Mouse (Mus musculus) thymus, postnatal 4 days (tissue): ENCODE data around the gene Matn3.

Experiments used
- DNase-seq: peaks from one replicate; pipeline ENCODE4 v3.0.0; 2021

Gene Matn3

GRCm38 (mm10) chr12:8947714-8948464 is at the start of gene Matn3:
Matn3 (plus strand) TSS chr12:8947929.
- DNase-seq, result peak; percentile 55

DNA sequence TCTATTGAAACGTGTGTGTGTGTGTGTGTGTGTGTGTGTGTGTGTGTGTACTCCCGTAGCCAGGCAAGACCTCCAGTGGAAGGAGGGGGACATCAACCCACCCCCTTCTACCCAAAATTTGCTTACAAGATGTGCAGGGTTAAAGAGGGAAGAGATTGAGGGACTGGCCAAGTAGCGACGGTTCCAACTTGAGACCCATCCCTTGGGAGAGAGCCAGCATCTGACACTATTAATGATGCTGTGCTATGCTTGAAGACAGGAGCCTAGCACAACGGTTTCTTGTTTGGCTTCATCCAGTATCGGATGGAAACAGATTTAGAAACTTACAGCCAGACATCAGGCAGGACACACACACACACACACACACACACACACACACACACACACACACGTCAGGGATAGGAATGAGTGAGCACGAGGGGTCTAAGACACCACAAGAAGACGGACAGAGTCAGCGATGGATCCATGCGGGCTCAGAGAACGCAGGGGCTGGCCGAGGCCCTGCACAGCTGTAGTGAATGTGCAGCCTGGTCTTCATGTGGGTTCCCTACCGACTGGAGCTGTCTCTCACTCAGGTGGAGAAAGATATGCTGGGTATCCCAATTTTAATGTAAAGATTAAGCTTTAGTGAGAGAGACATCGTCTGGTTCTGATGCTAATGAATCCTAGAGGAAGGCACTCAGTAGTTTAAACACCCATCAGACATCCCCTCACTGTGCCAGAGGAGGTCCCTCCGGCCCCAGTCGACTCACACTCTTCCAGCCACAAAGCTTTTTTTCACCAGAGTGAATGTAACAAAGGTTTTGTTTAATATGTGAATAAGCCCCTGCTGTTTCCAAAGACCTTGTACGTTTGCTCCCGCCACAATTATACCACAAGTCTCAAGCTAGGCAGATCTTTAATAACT is 48.6 kb upstream of the Matn3 start:
- DNase-seq, result no peak

- no peak for DNase-seq
Measured at GRCm38 (mm10) chr12:8900107-8900698, 47.5 kb upstream of the Matn3 start.

- no peak for DNase-seq
Measured at GRCm38 (mm10) chr12:8900919-8901663, 46.6 kb upstream of the Matn3 start.

GRCm38 (mm10) chr12:8901934-8902333 is 45.8 kb upstream of the Matn3 start:
- DNase-seq, result no peak

DNA sequence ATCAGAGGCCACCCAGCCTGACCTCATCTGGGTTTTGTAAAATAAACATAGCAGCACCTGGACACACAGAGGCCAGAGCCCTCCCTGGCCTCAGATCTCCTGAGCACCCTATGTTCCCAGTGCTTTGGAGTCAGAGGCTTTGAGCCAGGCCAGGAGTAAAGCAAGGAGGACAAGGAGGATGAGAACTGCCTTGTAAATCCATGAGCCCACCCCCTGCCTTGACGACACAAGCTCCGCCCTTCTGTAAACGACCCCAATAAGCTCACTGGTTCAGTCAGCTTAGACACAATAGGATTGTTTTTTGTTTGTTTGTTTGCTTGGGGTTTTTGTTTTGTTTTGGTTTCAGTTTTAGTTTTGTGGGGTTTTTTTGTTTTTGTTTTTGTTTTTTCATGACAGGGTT is 45.2 kb upstream of the Matn3 start:
- DNase-seq, result no peak

DNA sequence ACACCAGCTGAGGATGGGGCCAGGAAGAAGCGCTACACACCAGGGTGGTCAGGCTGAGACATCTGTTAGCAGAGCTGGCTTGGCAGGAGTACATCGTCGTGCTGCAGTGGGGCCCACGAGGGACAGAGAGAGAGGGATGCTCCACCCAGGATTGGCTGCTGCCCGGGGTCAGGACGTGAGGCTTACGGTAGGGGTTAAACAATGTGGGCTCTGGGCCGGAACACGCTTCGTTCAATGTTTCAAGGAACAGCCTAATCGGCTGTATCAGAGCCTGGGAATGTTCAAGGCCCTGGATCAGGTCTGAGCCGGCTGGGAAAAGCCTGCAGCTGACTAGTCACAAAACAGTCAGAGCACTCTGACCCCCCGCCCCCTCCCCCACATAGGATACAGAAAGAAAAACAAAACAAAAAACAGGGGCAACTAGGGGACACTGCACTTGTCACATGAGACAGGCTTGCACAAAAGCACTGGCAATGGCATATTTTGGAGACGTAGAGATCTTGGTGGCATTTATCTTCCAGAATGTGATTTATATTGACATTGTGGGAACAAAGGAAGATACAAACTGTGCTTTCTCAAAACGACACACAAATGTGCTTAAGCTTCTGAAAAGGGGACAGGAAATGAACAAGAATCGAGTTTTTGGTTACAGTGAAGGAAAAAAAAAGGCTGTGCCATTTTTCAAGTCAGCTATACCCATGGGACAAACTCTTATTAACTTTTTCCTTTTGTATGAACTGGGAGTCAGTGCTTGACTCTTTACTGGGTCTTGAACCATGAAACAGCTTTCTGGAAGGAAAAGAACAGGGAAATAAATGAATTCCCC is 34.7 kb upstream of the Matn3 start:
- peak; percentile 45 for DNase-seq

DNA sequence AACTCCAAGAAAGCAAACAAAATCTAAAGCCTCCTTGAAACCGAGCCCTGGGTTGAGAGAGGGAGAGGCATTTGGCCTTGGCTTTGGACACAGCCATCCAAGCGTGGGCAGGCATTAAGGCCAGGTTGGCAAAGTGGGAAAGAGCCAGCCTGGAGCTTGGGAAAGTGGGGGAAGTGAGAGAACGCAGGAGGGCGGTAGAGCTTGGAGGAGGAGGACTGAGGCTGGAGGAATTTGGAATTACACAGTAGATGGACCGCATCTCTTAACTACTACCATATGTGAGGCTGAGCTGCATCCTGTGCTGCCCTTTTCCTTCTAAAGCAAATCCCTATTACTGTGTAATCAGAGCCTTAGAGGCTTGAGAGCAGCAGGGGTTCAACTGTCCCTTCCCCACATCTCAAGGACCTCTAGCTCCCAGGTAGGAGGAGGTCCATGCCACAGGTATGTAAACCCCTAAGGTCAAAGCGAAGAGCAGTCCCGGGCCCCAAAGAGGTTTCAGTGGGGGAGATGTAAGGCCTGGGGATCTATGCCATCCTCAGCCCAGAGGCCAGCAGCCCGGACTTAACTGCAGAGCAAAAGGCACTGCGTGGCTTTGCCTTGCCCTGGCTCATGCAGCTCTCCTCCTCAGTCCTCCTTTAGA is 33.9 kb upstream of the Matn3 start:
- no peak for DNase-seq

DNA sequence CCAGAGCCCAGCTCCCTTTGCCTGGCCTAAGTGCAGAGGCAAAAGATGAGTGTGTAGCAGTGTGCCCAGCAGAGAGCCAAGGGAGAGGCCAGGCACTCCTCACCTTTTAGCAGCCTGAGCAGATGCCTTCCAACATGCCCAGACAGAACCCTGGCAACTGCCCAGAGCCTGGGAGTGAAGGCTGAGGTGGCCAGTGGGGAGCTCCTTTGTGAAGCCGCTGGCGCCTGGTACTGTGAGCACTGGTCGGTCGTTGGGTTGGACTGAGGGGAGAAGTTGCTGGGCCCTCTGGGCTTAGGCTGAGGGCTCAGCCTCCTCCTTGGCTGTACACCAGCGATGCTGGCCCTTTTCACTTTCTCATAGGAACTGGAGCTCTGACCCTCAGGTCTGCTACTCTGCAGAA is 31.4 kb upstream of the Matn3 start:
- DNase-seq, result no peak

GRCm38 (mm10) chr12:8919231-8919630 is 28.5 kb upstream of the Matn3 start:
- no peak for DNase-seq

DNA sequence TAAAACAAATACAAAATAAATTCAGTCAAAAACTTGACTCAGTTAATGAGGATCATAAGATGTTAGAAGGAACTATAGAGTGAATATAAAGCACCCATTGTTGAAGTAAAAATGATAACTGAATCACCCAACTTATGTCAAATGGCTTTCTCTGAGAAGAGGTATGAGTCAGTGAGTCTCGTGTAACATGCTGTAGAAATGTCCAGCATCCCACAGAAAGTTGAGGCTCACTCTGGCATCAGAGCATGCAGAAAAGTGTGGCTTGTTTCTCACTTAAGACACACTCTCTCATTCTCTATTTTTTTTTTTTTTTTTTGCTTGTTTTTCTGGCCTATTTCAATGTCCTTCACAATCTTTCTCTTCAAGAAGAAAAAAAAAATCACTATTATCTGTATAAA is 26.7 kb upstream of the Matn3 start:
- no peak for DNase-seq

GRCm38 (mm10) chr12:8921394-8922368 is 26.0 kb upstream of the Matn3 start, which contains the start of gene Laptm4a:
Laptm4a (plus strand) TSS chr12:8921664.
- peak; percentile 94 for DNase-seq

DNA sequence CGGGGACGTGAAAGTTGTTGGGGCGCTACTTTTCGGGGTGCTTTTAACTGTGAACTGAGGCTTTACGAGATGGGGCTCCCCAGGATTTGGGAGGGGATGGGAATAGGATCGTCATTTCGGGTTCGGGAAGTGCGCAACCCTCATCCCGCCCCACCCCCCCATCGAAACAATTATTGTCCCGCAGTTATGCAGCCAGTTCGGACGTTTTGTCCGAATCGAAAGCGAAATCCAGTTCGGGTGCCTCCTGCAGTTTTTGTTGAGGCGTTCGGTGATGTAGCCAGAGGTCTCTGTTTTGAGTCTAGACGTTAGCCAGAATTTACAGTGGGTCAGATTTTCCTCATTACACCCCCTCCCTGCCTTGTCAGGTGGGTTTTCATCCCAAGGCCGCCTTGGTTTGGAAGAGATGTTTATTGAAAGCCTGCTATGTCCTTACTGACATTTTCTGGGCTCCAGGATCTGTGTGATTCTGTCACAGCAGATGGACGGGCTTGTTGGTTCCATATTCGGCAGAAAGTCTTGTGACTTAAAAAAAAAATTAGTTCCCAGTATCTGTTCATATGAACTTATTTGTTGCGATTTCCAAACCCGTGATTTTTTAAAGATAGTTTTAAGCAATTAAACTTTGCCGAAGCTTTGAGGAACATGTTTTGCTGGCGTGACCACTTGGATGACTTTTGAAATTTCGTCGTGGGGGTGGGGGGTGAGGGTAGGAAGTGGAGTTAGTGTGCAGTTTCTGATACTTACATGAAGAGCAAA is 25.2 kb upstream of the Matn3 start:
- no peak for DNase-seq

DNA sequence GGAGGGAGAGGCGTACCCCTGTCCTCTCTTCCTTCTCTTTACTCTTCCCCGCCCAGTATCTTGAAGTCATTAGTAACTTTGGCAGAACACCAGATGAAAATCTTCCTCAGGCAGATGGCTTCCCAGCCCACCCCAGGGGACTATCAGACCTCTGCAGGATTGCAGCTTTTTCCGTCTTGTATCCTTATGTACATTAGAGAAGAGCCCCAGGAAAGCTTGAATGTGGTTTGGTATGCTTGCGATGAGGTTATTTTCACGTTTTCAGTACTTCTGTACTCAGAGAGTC is 24.7 kb upstream of the Matn3 start:
- no peak for DNase-seq

- DNase-seq, result no peak
Measured at GRCm38 (mm10) chr12:8923603-8924002, 24.1 kb upstream of the Matn3 start.

GRCm38 (mm10) chr12:8927652-8928051 is 20.1 kb upstream of the Matn3 start:
- no peak for DNase-seq

DNA sequence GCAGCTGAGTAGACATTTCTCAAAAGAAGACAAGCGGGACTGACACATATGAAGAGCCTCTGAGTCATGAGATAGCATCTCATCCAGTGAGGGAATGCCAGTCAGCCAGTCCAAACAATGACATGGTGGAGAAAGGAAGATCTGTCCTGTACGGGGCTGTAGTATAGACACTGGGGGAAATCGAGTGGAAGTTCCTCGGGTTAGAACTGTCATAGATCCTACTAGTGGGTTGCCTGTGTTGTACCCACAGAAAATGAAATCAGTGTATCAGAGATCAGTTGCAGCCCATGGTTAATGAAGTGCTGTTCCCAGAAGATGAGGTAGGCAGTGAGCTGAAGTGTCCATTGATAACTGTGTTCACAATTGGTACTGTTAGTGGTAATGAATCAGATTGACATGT is 19.0 kb upstream of the Matn3 start:
- DNase-seq, result no peak

DNA sequence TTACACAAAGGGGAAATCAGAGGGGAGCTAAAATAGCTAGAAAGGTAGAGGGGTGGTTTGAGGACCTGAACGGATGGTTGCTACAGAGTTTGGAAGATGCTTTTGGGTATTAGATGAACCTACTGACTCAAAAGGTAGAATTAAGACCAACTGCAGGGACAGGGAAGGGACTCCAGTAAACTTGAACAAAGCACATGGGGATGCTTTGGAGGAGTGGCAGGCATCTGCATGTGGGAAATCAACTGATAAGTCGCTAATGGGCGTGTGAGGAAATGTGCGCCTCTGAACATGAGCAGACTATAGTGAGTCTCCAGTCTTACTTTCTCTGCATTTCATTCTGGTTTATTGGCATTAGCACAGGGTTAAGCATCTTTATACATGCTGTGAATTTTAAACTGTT is 16.6 kb upstream of the Matn3 start:
- DNase-seq, result no peak

DNA sequence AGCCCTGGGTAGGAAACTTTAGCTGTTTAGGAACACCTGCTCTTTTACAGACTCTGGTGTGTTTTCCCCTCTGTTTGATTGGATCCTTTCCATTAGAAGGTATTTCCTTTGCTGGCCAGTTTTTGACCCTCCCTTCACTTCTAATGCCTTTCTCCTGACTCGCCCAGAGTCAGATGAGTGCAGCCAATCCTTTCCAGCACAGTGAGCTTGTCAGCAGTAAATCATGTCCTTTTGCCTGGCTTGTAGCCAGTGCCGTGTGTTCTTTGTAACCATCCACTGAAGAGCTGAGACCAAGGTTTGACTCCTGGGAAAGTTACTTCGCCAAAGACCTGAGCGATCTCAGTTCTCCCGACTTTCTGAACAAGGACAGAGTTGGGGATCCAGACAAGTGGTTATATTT is 12.4 kb upstream of the Matn3 start:
- DNase-seq, result no peak

- peak; percentile 67 for DNase-seq
Measured at GRCm38 (mm10) chr12:8936210-8936609, 11.5 kb upstream of the Matn3 start.
